Mouse (Mus musculus): ENCODE data around the gene Adgrb3.
"Not testable (repeated sequence)": the region's sequence is repeated elsewhere in the genome, so short reads cannot be mapped to it uniquely, and the experiment has no call there.

The Adgrb3 gene

DNA sequence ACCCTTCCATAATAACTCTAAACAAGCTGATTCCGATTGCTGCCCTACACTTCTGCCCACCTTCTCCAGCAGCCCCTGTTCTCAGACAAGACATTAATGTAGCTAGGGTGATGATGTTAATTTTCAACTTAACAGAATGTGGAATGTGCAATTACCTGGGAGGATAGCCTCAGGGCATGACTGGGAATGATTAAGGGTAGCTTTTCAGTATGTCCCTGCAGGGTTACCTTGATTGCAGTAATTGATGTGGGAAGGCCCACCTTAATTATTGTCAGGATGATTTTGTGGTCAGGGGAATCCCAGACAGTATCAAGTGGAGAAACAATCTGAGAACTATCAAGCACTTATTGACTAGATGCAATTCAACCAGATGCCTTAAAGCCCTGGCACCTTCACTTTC lies 283.4 kb downstream of the Adgrb3 start:
- ChIA-PET POLR2A (no interaction called here), CTCF (no interaction called here)

DNA sequence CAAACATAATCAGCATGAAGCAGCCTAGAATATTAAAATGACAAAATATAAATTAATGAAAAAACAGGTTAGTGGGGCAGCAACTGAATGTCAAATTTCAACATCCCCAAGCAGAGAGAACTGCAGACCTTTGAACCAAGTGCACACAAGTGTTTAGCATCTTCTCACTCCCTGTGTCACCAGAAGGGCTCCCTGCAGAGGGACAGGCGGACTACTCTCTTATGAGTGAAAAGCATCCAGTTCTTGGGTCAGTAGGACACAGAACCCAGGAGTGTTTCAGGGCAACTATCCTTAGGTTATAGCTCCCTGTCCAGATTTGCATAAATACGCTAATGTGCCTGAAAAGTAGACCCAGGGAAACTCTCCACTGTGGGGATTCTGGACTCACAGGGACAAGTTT lies 285.6 kb downstream of the Adgrb3 start:
- CTCF ChIA-PET, result no interaction called here
- POLR2A ChIA-PET, result no interaction called here

DNA sequence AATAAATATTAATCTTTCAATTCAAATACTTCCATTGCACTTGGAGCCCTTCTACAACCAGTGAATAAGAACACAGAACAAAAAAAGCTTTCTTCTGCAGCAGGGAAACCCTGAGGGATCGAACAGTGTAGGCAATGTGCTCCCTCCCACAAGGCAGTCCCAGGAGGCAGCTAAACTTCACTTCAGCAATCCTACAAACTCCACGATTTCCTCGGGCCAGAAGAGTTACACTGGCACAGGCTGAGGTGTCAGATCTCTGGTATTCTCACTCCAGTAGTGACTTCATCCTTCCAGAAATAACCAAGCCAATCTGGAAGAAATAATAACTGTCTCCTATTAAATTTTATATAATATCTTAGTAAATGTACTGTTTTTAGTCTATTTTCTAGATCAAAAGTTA lies 286.6 kb downstream of the Adgrb3 start:
- ChIA-PET CTCF (no interaction called here), POLR2A (no interaction called here)

DNA sequence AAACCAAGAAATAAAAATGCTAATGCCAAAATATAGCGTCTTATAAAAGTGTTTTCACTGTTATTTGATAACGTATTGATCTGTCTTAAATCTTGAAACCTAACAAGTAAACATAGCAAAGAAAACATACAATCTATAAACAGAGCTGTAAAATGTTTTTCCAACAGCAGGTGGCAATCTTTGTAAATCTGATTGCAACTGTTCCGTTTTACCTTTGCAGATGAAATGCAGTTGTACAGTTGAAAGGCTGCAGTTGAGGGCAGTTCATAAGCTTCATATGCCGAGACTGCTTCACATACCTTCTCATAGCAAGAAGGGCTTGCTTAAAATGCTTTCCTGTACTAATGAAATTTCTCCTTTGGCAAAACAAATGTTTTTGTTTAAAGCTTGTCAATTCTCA lies 302.5 kb downstream of the Adgrb3 start:
- POLR2A ChIA-PET, result no interaction called here
- CTCF ChIA-PET, result interaction anchor here in 1 of 4 experiments (1.2 kb wide), 1 partner anchor 10 kb away, joined by 3 read pairs; no protein-coding TSS in a partner anchor

DNA sequence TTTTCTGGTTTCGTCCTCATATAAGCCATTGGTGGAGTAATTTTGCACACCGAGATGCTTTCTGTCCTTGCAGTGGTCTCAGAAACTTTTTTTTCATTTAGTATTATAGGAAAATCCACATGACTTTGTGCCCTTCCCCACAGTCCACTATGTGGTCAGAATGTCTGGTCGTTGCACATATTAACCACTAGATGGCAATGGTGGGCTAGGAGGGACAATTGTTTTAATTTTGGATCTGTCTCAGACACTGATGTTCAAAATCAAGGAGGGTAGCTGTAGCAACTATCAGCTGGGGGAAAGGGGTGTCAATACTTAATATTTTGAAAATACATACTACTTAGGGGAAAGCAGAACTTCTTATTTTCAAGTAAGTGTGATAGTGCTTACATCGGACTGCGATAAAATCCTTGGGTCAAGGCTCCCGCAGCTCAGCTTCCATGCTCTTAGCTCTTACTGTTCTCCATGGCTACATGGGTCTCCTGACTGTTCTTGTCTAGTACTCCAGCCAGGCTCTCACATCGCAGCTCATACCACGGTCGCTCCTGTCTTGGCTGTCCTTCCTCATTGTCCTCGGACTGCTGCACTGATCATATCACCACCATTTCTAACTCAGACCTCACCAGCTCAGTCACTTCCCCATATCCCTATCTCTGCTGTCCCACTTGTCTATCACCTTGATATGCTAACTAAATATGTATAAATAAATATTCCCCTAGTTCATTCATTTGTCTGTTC lies 319.0 kb downstream of the Adgrb3 start:
- CTCF ChIA-PET, result interaction anchor here in 2 of 4 experiments (0.8 to 0.9 kb wide), 2 partner anchors 106 to 113 kb away, joined by 3 read pairs; no protein-coding TSS in a partner anchor
- POLR2A ChIA-PET, result no interaction called here

DNA sequence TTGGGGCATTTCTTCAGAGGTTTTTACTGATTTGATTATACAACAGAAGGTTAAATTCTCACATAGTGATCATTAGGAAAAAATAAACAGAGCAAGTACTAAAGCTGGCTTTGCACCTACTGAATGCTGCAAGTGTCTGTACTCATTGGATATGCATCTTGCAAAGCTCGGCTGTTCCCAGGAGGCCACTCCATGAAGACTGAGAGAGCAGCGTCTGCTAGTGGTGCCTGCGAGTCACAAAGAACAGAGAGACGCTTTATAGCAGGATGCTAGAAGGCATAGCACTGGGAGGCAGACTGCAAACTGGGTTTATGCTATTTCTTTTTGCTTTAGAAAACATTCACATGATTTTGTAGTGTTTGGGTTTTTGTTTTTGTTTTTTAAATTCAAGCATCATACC lies 325.2 kb downstream of the Adgrb3 start:
- POLR2A ChIA-PET, result no interaction called here
- CTCF ChIA-PET, result no interaction called here

DNA sequence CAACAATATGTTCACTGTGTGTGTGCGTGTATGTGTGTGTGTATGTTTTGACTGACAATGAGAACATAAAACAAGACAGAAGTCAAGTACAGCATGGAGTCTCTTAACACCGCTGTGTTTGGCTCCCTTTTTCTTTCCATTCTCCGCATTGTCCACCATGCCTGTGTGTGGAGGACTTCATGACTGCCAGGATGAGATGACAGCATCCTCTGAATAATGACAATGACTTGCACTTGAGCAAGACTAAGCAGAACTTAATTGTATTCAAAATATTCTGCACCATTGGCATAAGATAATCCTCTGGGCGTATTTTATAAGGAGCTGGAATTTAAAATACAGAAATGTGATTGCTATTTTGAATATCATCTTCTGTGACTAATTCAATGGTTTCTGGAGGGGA lies 326.0 kb downstream of the Adgrb3 start:
- CTCF ChIA-PET, result no interaction called here
- POLR2A ChIA-PET, result no interaction called here

DNA sequence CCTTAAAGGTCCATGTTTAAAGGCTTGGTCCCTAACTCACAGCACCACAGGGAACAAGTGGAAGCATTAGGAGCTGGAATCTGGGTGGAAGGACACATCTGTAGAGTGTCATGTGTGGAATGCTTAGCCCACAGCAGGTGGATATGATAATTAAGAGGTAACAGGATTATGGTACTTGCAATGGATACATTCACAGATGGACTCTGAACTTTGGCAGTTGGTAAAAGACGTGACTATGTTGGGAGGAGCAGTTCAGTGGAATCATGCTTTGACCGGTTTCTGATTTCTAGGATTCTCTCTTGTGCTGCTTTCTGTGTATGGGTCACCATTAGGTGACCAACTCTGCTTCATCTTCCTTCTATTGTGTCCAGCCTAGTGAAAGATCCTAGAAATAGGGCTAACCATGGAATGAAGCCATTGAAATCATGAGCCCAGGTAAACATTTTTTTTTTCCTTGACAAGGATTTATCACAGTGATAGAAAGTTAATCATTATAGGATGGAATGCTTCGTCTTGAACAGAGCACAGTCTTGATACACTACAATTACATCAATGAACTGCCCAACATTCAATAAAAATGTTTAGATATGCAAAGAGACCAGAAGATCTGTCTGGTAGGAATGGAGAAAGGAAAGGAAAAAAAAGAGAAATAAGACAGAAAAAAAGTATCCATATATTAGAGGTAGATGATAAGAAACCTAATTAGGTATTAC lies 334.1 kb downstream of the Adgrb3 start:
- CTCF ChIA-PET, result no interaction called here
- POLR2A ChIA-PET, result no interaction called here

DNA sequence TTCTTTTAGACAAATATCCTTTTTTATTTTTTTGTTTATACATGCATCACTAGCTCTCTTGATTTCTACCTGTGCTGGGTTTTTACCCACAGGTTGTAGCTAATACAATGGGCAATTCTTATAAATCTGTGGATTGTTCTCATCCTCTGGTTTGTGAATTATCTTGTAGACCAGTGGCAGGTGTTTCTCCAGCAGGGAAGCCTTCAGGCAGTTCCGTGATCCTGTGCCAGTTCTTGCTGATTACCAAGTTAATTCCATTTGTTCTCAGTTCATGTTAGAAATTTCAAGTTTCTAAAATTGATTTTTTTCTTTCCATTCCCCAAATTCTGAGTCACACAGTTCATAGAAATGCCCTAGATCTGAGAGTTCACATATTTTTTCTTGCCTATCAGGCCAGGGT lies 338.0 kb downstream of the Adgrb3 start:
- POLR2A ChIA-PET, result no interaction called here
- CTCF ChIA-PET, result no interaction called here

DNA sequence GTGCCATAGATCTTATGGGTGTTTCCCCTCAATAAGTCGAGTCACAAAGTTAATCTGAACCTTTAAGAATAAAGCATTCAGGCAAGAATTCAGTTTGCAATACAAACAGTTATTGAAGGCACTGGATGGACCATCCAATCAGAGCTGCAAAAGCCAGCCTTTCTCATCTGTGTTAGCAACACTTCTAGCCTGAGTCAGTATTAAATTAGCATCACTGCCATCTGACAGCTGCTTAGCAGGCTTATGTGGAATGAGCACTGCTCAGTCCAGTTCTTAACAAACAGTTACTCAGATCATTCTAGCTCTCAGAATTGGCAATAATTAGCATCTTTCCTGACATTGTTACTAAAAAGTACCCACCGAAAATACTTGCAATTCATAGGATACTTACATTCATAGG lies 339.3 kb downstream of the Adgrb3 start:
- CTCF ChIA-PET, result no interaction called here
- POLR2A ChIA-PET, result interaction anchor here in 1 of 4 experiments (0.6 kb wide), 1 partner anchor 1188 kb away, joined by 3 read pairs; no protein-coding TSS in a partner anchor

DNA sequence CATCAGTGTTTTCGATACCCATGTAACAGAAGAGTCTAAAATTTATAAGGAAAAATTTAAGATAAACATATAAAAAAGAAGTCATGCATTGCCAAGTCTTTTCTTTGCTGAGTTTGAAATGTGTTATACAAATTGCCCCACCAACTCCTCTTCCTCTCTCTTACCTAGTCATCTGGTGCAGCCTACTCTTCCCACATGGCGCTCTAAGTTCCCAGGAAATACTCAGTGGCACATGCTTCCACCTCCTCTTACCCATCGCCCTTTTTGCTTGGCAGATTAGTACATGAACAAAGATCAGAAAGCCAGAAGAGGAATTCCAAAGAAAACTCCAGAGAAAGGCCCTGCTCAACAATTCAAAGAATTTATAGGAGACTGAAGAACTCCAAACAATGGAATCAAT lies 353.8 kb downstream of the Adgrb3 start:
- ChIA-PET POLR2A (no interaction called here), CTCF (no interaction called here)

DNA sequence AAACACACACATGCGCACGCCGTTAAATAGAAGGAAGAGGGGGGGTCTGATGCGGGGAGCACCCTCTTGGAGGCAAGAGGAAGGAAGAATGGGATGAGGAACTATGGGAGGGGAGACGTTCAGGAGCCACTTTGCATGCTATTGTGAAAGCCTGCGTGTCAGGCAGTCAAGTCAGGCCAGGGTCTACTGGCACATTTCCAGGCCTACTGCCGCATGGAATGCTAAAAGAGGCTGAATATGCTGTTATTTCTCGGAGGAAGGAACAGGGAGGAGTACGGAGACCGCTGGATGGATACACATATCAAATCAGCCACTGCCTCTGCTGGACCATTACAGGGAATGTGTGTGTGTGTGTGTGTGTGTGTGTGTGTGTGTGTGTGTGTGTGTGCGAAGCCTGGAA lies 355.0 kb downstream of the Adgrb3 start:
- POLR2A ChIA-PET, result no interaction called here
- CTCF ChIA-PET, result no interaction called here

DNA sequence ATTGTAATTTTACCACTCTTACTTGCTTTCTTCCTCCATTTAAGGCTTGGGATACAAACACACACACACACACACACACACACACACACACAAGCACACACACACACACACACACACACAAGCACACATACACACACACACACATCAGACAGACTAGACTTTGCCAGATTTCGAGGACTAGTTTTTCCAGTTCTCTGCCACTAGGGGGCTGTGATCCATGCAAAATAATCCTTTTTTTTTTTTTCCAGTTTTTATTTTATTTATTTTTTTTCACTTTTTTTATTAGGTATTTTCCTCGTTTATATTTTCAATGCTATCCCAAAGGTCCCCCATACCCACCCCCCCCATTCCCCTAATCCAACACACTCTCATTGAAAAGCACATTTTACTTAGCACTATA lies 357.9 kb downstream of the Adgrb3 start:
- POLR2A ChIA-PET, CTCF ChIA-PET: not testable (repeated sequence)

DNA sequence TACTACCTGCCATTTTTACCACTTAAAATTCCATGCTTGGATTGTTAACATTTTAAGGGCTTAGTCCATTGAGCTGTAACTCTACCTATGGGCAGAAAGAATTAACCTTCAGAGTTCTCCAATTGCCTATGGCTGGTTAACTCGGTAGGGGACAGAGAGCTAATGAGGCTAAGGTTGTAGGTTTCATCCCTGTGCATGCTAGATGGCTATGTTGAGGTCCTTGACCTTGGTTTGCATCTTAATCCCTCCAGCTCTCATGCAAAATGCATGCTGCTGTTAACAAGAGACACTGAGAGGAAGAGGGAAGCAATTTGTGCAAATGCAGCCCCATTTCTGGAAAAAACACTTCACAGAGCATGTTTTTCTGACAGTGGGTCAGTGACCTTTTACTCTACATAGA lies 366.9 kb downstream of the Adgrb3 start:
- POLR2A ChIA-PET, result no interaction called here

DNA sequence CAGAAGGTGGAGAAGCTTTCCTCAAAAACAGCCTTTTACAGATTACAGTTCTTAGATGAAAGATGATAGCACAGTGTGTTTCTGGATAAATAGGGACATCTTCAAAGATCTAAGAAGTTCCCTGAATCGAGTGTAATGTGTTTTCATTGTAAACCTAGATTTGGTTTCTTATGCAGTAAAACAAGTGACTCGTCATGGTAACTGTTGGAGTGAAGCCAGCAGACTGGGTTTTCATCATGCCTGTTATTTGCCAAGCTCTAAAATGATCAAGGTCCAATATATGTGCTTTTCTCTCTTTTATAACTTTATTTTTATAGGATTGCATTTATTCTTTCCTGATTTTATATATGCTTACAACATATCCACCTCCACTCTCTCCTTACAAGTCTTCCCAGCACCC lies 394.0 kb downstream of the Adgrb3 start:
- CTCF ChIA-PET, result no interaction called here
- POLR2A ChIA-PET, result no interaction called here

More for the DNA sequence above, 366.9 kb downstream of the Adgrb3 start:
- CTCF ChIA-PET, result no interaction called here

DNA sequence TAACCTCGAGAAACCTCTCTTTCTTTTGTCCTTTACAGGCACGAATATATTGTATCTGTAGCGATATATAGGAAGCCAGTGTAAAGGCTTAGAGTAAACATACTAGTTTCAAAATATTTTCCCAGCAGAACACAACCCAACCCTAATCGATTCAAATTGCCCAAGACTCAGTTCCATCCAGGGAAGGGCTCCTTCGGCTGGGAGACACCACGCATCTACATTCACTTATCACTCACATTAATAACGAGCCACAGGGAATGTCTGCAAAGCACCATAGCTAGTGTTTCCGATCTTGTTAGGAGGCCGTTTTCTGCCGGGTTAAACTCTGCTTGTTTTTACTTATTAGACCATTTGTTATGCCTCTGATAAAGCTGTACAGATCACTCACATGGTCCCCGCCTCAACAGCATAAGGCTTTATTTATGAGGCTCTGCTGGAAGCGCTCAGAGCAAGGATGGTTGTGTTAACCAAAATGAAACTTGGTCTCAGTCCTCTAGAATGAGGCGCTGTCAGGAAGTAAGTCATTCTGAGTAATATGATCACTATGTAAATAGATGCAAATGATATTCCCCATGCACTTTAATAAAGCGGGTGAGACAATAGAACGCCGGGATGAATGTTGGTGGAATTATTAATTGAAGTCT lies 399.2 kb downstream of the Adgrb3 start:
- ChIA-PET POLR2A (no interaction called here), CTCF (no interaction called here)

DNA sequence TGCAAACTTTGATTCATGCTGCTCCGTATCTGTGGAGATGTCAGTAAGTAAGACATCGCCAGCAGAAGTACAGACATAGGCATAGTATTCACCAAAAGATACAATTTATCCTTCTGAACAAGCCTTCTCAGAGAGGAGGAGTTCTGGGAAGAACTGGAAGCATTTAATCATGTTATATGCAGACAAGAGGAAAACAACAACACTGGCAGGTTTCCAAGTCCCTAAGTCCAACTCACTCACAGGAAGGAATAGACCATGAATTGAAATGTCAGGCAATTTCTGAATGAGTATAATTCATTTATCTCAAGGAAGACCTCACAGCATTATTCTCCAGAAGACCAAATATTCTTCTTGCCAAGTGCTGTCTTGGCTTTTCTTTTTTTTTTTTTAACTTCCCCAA lies 408.8 kb downstream of the Adgrb3 start:
- POLR2A ChIA-PET, result no interaction called here
- CTCF ChIA-PET, result no interaction called here

DNA sequence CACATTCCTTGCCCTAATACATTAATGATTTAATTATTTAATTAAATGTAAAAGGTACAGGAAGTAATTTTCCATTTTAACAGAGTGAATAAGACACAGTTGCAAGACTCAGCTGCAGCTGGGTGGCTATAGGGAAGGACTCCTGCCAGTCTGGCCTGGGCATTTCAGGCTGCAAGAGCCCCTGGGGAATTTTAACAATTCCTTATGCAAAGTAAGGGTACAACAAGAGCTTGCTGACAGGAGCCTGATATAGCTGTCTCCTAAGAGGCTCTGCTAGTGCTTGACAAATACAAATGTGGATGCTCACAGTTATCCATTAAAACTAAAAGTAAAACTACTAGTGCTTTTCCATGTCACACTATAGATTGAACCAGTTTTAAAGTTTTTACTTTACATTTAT lies 410.1 kb downstream of the Adgrb3 start:
- ChIA-PET POLR2A (no interaction called here), CTCF (interaction anchor here in 1 of 4 experiments (0.6 kb wide), 1 partner anchor 1117 kb away, joined by 3 read pairs; no protein-coding TSS in a partner anchor)

DNA sequence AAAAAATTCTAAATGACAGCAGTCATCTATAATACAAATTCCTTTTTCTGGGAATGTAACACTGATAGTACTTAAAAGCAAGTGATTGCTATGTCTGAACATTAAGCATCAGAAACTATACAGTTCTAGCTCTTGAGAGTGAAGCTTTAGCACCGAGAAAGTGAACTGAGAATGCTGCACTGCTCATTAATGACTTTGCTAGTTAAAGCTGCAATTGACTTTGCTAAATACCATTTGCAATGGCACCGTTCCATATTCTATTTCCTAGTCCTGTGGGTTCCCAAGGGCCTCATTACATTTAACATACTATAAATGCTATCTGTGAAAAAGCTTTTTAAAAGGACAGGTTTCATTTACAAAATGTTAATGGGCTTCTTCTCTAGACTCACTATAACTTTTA lies 414.4 kb downstream of the Adgrb3 start:
- POLR2A ChIA-PET, result no interaction called here
- CTCF ChIA-PET, result interaction anchor here in 1 of 4 experiments (0.6 kb wide), 1 partner anchor 27 kb away, joined by 3 read pairs; no protein-coding TSS in a partner anchor

DNA sequence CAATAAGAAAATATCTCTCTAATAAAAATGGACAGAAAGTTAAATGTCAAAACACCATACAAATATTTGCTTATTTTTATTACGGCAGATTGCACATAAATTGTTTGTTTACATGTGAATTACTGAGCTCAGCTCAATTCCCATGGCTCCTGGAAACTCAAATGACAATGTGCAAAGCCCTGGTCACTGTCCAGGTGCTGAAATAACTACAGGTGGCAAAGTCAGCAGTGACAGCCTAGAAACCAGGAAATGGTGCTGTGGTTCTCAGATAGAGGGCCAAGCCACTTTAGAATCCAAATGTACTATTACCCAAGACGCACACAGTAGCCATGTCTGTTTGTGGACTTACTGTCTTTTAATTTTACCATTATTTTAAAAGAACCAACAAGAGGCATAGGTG lies 465.3 kb downstream of the Adgrb3 start:
- CTCF ChIA-PET, result no interaction called here
- POLR2A ChIA-PET, result interaction anchor here in 1 of 4 experiments (0.6 kb wide), 1 partner anchor 85 kb away, joined by 6 read pairs; no protein-coding TSS in a partner anchor

DNA sequence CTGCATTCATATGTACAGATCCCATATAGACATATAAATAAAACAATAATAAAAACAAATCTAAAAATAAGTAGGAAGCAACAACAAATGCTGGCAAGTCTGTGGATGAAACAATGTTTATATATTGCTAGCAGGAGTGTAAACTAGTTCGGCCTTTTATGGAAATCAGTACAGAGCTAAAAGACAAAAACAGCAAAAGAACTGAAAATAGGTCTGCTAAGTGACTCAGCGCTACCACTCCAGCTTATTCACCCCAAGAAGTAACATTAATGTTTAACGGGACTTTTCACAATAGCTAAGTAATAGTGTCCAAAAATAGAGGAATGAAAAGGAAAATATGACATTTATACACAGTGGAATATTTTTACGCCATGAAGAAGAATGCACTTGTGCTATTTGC lies 471.0 kb downstream of the Adgrb3 start:
- CTCF ChIA-PET, result no interaction called here

More for the DNA sequence above, 471.0 kb downstream of the Adgrb3 start:
- POLR2A ChIA-PET, result no interaction called here

All from embryonic stem cell, embryonic (primary cell).